Mouse (Mus musculus) G1E (cell line): ENCODE measurements around the gene Gm5617.

Experiments used
- CTCF ChIP-seq: IDR thresholded peaks from 2 replicates; pipeline ENCODE4 v1.5.1; 2012; ENCODE audit warnings: low read depth, low read length, inconsistent platforms, mixed read lengths
- GATA1 ChIP-seq: IDR thresholded peaks from 2 replicates; pipeline ENCODE4 v1.6.1; 2012; ENCODE audit warnings: borderline replicate concordance, low read length, inconsistent platforms, mixed read lengths

DNA sequence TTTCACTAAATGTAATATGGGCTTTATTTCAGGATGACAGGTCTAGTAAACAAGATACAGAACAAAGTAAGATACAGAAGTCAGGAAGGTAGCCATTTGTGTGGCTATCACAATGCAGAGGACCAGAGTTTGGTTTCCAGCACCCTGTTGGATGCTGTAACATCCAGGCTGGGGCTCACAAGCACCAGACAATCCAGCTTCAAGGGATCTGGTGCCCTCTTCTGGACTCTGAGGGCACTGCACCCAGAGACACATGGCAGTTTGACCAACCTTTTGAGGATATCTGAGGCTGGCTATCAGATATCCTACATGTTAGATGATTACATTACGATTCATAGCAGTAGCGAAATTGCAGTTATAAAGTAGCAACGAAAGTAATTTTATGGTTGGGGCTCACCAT lies 29.6 kb upstream of the Gm5617 start:
- TF ChIP-seq CTCF (peak; percentile 61), GATA1 (no peak)
